Mouse (Mus musculus) lung, embryonic 16.5 days (tissue): ENCODE measurements around the gene Slc23a3. TPM values are rescaled to one million over a fixed set of nuclear protein-coding genes. Genes with fewer than 3 reads are reported as not detected.
A peak's percentile ranks its signal among the peaks of the same experiment; 100 is the strongest.

Experiments
- ATAC-seq: fragments of 200-750 bp; cut with Nextera tagmentation; 2 replicates; pipeline ENCODE4 v1.8.0; 2017; ENCODE audit warnings: low read depth, mild to moderate bottlenecking, moderate library complexity
- H3K27ac ChIP-seq: fragments of 300-500 bp; sonication (generic); 2 replicates; pipeline ENCODE4 v1.5.1; 2014; ENCODE audit warnings: mild to moderate bottlenecking, control low read depth, low read length
- H3K27me3 ChIP-seq: fragments of 300-500 bp; sonication (generic); 2 replicates; pipeline ENCODE4 v1.6.1; 2014; ENCODE audit warnings: low read depth, low read length, mixed read lengths; ENCODE audit not compliant: control insufficient read depth, insufficient read depth
- H3K36me3 ChIP-seq: fragments of 300-500 bp; sonication (generic); 2 replicates; pipeline ENCODE4 v1.6.1; 2014; ENCODE audit warnings: low read length; ENCODE audit not compliant: control insufficient read depth, insufficient read depth
- H3K4me1 ChIP-seq: fragments of 300-500 bp; sonication (generic); replicated peaks from 2 replicates; pipeline ENCODE4 v1.6.1; 2014; ENCODE audit warnings: low read length, mixed read lengths; ENCODE audit not compliant: control insufficient read depth, insufficient read depth
- H3K4me2 ChIP-seq: fragments of 300-500 bp; sonication (generic); 2 replicates; pipeline ENCODE4 v1.6.1; 2014; ENCODE audit warnings: low read depth, low read length, control low read depth
- H3K4me3 ChIP-seq: fragments of 300-500 bp; sonication (generic); 2 replicates; pipeline ENCODE4 v1.5.1; 2014; ENCODE audit warnings: mild to moderate bottlenecking, low read length, control low read depth
- H3K9ac ChIP-seq: fragments of 300-500 bp; sonication (generic); 2 replicates; pipeline ENCODE4 v1.6.1; 2014; ENCODE audit warnings: low read length, control low read depth
- H3K9me3 ChIP-seq: fragments of 300-500 bp; sonication (generic); 2 replicates; pipeline ENCODE4 v1.6.1; 2016; ENCODE audit warnings: low read length; ENCODE audit not compliant: control insufficient read depth
- WGBS: fragments of 180-500 bp; shearing (Covaris S2); extraction: QIAGEN DNeasy Blood & Tissue Kit; methylation state at CpG from one replicate; pipeline ENCODE4 v1.1.7; 2014; 5-methylcytosine and 5-hydroxymethylcytosine counted together
- polyA plus RNA-seq: library from polyadenylated mRNA; unstranded; fragments of >200 nt; fragmentation: Nextera tagmentation; extraction: Ambion mirVana; gene quantifications from 2 replicates; pipeline ENCODE4 v1.2.1, GENCODE M21; 2015

Slc23a3 gene
- polyA plus RNA-seq: 0.33 and 0.36 TPM in 2 replicates

- Histone ChIP-seq H3K27me3 (no peaks in the 10 kb centered on the region), H3K27ac (no peak within 1 kb of the TSS), H3K9me3 (no peaks in the 10 kb centered on the region), H3K4me3 (no peak within 1 kb of the TSS), H3K9ac (0 out of 2 replicates have a peak within 1 kb of the TSS, but pooled peaks have one; percentile 6), H3K4me2 (no peak within 1 kb of the TSS), H3K36me3 (peaks cover 16% of the 10 kb centered on the region), H3K4me1 (peaks cover 5% of the 10 kb centered on the region; the same call in 1 of the 2 replicates)
- 45% methylated on average over 12 of the region's 12 CpGs for WGBS
- ATAC-seq: peak; percentile 23; the same call in 1 of the 2 replicates
Observed at GRCm38 (mm10) chr1:75133421-75134207, at the start of gene Slc23a3. Gene Slc23a3 (minus strand): TSS chr1:75133890.

- ATAC-seq: no peak
- Histone ChIP-seq H3K9ac (no peak overlapping the region), H3K4me2 (no peak overlapping the region), H3K9me3 (0 out of 2 replicates have a peak, but pooled peaks cover 2% of the 10 kb centered on the region), H3K27me3 (no peaks in the 10 kb centered on the region), H3K4me1 (peaks cover 14% of the 10 kb centered on the region), H3K4me3 (no peak overlapping the region), H3K36me3 (peaks cover 34% of the 10 kb centered on the region), H3K27ac (no peak overlapping the region)
- WGBS: 64% methylated on average over 4 of the region's 4 CpGs
Observed at GRCm38 (mm10) chr1:75182160-75182559, 48.5 kb upstream of the Slc23a3 start.

GRCm38 (mm10) chr1:75181377-75181870 lies 47.7 kb upstream of the Slc23a3 start:
- Histone ChIP-seq H3K36me3 (peaks cover 30% of the 10 kb centered on the region), H3K4me2 (no peak overlapping the region), H3K27ac (no peak overlapping the region), H3K4me3 (no peak overlapping the region), H3K9me3 (0 out of 2 replicates have a peak, but pooled peaks cover 2% of the 10 kb centered on the region), H3K27me3 (no peaks in the 10 kb centered on the region), H3K4me1 (peaks cover 14% of the 10 kb centered on the region), H3K9ac (no peak overlapping the region)
- 65% methylated on average over 4 of the region's 4 CpGs for WGBS
- no peak for ATAC-seq

GRCm38 (mm10) chr1:75180741-75181140 lies 47.1 kb upstream of the Slc23a3 start:
- H3K4me2 ChIP-seq: peak overlapping the region; percentile 97
- H3K9me3 ChIP-seq: 0 out of 2 replicates have a peak, but pooled peaks cover 2% of the 10 kb centered on the region
- H3K4me1 ChIP-seq: peaks cover 14% of the 10 kb centered on the region
- H3K4me3 ChIP-seq: peak overlapping the region; percentile 66
- peak overlapping the region; percentile 39; the same call in 1 of the 2 replicates for H3K9ac ChIP-seq
- ATAC-seq: no peak
- H3K27me3 ChIP-seq: no peaks in the 10 kb centered on the region
- H3K27ac ChIP-seq: no peak overlapping the region
- 29% methylated on average over 7 of the region's 7 CpGs for WGBS
- H3K36me3 ChIP-seq: peaks cover 23% of the 10 kb centered on the region

- peaks cover 14% of the 10 kb centered on the region for H3K4me1 ChIP-seq
- H3K4me2 ChIP-seq: peak within 1 kb of the TSS; percentile 97
- H3K9me3 ChIP-seq: 0 out of 2 replicates have a peak, but pooled peaks cover 2% of the 10 kb centered on the region
- WGBS: under 1% methylated on average over 31 of the region's 31 CpGs
- no peaks in the 10 kb centered on the region for H3K27me3 ChIP-seq
- peaks cover 18% of the 10 kb centered on the region for H3K36me3 ChIP-seq
- peak within 1 kb of the TSS; percentile 66 for H3K4me3 ChIP-seq
- peak; percentile 92 for ATAC-seq
- H3K27ac ChIP-seq: peak within 1 kb of the TSS; percentile 14; the same call in 1 of the 2 replicates
- H3K9ac ChIP-seq: peak within 1 kb of the TSS; percentile 73
Observed at GRCm38 (mm10) chr1:75180105-75180590, 46.5 kb upstream of the Slc23a3 start, which contains the start of gene Abcb6. Gene Abcb6 (minus strand): TSS chr1:75180392.

- H3K4me3 ChIP-seq: peak overlapping the region; percentile 66
- H3K27ac ChIP-seq: peak overlapping the region; percentile 14; the same call in 1 of the 2 replicates
Observed at GRCm38 (mm10) chr1:75179334-75180104, 45.8 kb upstream of the Slc23a3 start.

GRCm38 (mm10) chr1:75168472-75169464 lies 35.1 kb upstream of the Slc23a3 start, which contains the start of gene Zfand2b:
Gene Zfand2b (plus strand): TSS chr1:75168646.
- Histone ChIP-seq H3K36me3 (peaks cover 26% of the 10 kb centered on the region), H3K27me3 (no peaks in the 10 kb centered on the region), H3K4me3 (peak within 1 kb of the TSS; percentile 62), H3K9me3 (no peaks in the 10 kb centered on the region), H3K4me1 (peaks cover 10% of the 10 kb centered on the region), H3K4me2 (peak within 1 kb of the TSS; percentile 71), H3K27ac (peak within 1 kb of the TSS; percentile 75), H3K9ac (peak within 1 kb of the TSS; percentile 73)
- peak; percentile 99 for ATAC-seq
- under 1% methylated on average over 49 of the region's 59 CpGs for WGBS

More at GRCm38 (mm10) chr1:75179334-75180104, 45.8 kb upstream of the Slc23a3 start:
- H3K9me3 ChIP-seq: 0 out of 2 replicates have a peak, but pooled peaks cover 2% of the 10 kb centered on the region
- ATAC-seq: peak; percentile 43
- no peaks in the 10 kb centered on the region for H3K27me3 ChIP-seq
- H3K36me3 ChIP-seq: peaks cover 12% of the 10 kb centered on the region
- H3K4me2 ChIP-seq: peak overlapping the region; percentile 97
- peak overlapping the region; percentile 73 for H3K9ac ChIP-seq
- WGBS: 4% methylated on average over 23 of the region's 23 CpGs
- peaks cover 14% of the 10 kb centered on the region for H3K4me1 ChIP-seq

GRCm38 (mm10) chr1:75168093-75168471 lies 34.4 kb upstream of the Slc23a3 start:
- peak overlapping the region; percentile 75 for H3K27ac ChIP-seq

More at GRCm38 (mm10) chr1:75168093-75168471, 34.4 kb upstream of the Slc23a3 start:
- Histone ChIP-seq H3K4me2 (peak overlapping the region; percentile 71), H3K36me3 (peaks cover 22% of the 10 kb centered on the region), H3K4me3 (peak overlapping the region; percentile 62), H3K9me3 (no peaks in the 10 kb centered on the region), H3K9ac (peak overlapping the region; percentile 73), H3K27me3 (no peaks in the 10 kb centered on the region), H3K4me1 (peaks cover 10% of the 10 kb centered on the region)
- WGBS: 5% methylated on average over 7 of the region's 7 CpGs
- ATAC-seq: peak; percentile 18
